Mouse (Mus musculus): Measurements from ENCODE around the gene Sbno2. TPM values are rescaled to one million over a fixed set of nuclear protein-coding genes. Genes with fewer than 3 reads are reported as not detected.

The Sbno2 gene
- polyA plus RNA-seq, 1 experiment from 2014 or later = 16.2 TPM

DNA sequence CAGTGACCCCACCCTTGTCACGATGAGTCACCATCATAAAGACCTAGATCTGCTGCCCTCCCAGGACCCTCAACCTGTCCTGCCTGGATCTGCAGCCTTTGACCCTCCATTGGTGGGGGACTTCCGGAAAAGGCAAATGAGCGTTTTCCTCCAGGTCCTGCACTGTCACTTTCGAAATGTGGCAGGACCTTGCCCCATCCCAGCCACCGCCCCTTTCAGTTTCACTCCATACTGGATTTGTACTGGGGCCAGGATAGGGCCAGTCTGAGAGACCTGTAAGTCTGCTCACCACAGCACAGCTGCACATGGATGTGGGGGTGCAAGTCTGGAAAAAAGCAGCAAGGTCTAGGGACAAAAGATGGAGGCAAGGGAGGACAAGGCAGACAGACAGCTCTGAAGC lies 6.7 kb downstream of the Sbno2 start:
- Histone ChIP-seq H3K4me1 (peaks cover 84% of the 10 kb centered on the region), H3K4me3 (replicated peaks) (no peak overlapping the region), H3K27me3 (no peaks in the 10 kb centered on the region), H3K4me2 (no peak overlapping the region), H3K27ac (no peak overlapping the region), H3K9ac (no peak overlapping the region), H3K9me3 (replicated peaks) (no peaks in the 10 kb centered on the region), H3K36me3 (no peaks in the 10 kb centered on the region)
- 82% methylated on average over 5 of the region's 5 CpGs for WGBS
- ATAC-seq (replicated peaks; ENCODE audit: low FRiP score) = no peak

GRCm38 (mm10) chr10:80097275-80097674 lies 8.1 kb downstream of the Sbno2 start:
- 12% methylated on average over 6 of the region's 7 CpGs for WGBS

GRCm38 (mm10) chr10:80095547-80095946 lies 9.8 kb downstream of the Sbno2 start:
- Histone ChIP-seq H3K9me3 (replicated peaks) (no peaks in the 10 kb centered on the region), H3K36me3 (no peaks in the 10 kb centered on the region), H3K27me3 (no peaks in the 10 kb centered on the region), H3K27ac (peak overlapping the region; percentile 3; the same call in 1 of the 2 replicates), H3K4me2 (no peak overlapping the region), H3K4me3 (replicated peaks) (no peak overlapping the region), H3K9ac (no peak overlapping the region), H3K4me1 (peaks cover 68% of the 10 kb centered on the region)
- no peak for ATAC-seq (replicated peaks; ENCODE audit: low FRiP score)
- 81% methylated on average over 5 of the region's 5 CpGs for WGBS

More at GRCm38 (mm10) chr10:80097275-80097674, 8.1 kb downstream of the Sbno2 start:
- Histone ChIP-seq H3K27me3 (no peaks in the 10 kb centered on the region), H3K27ac (peak overlapping the region; percentile 78), H3K9me3 (replicated peaks) (no peaks in the 10 kb centered on the region), H3K4me3 (replicated peaks) (no peak overlapping the region), H3K4me1 (peaks cover 83% of the 10 kb centered on the region), H3K36me3 (no peaks in the 10 kb centered on the region), H3K9ac (no peak overlapping the region), H3K4me2 (peak overlapping the region; percentile 25)
- ATAC-seq (replicated peaks; ENCODE audit: low FRiP score) = no peak; the same call in 1 of the 2 replicates

DNA sequence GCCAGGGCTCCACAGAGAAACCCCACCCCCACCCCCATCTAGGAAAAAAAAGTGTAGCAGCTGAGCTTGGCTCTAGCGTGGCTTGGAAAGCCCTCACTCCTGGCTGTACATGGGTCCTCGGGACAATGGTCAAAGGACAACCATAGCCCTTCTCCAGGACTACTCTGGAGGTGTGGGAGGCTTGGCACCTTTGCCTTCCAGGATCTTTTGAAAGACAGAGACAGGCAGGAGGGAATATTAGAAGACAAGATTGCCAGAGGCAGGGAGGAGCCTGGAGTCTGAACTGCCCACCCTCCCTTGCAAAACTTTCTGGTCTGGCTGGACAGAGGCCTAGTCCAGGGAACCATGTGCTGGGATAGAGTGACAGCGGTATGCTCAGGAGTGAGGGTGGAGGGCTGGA lies 10.7 kb downstream of the Sbno2 start:
- H3K27ac ChIP-seq = 0 out of 2 replicates have a peak overlapping the region, but pooled peaks have one; percentile 3
- H3K4me1 ChIP-seq = peaks cover 64% of the 10 kb centered on the region
- WGBS = 67% methylated on average over 3 of the region's 3 CpGs
- no peaks in the 10 kb centered on the region for H3K27me3 ChIP-seq
- H3K9me3 ChIP-seq (replicated peaks) = no peaks in the 10 kb centered on the region
- H3K36me3 ChIP-seq = no peaks in the 10 kb centered on the region
- no peak overlapping the region for H3K4me2 ChIP-seq
- no peak for ATAC-seq (replicated peaks; ENCODE audit: low FRiP score)
- H3K9ac ChIP-seq = no peak overlapping the region
- no peak overlapping the region for H3K4me3 ChIP-seq (replicated peaks)

- H3K4me1 ChIP-seq = peaks cover 64% of the 10 kb centered on the region
- 88% methylated on average over 6 of the region's 6 CpGs for WGBS
- ATAC-seq (replicated peaks; ENCODE audit: low FRiP score) = no peak
These were observed 11.3 kb downstream of the Sbno2 start for GRCm38 (mm10) chr10:80094085-80094484.

GRCm38 (mm10) chr10:80092690-80093089 lies 12.7 kb downstream of the Sbno2 start:
- 76% methylated on average over 5 of the region's 5 CpGs for WGBS
- no peak overlapping the region for H3K4me2 ChIP-seq

More at GRCm38 (mm10) chr10:80094085-80094484, 11.3 kb downstream of the Sbno2 start:
- Histone ChIP-seq H3K27me3 (no peaks in the 10 kb centered on the region), H3K9me3 (replicated peaks) (no peaks in the 10 kb centered on the region), H3K36me3 (no peaks in the 10 kb centered on the region), H3K27ac (no peak overlapping the region), H3K4me2 (no peak overlapping the region), H3K9ac (no peak overlapping the region), H3K4me3 (replicated peaks) (no peak overlapping the region)

DNA sequence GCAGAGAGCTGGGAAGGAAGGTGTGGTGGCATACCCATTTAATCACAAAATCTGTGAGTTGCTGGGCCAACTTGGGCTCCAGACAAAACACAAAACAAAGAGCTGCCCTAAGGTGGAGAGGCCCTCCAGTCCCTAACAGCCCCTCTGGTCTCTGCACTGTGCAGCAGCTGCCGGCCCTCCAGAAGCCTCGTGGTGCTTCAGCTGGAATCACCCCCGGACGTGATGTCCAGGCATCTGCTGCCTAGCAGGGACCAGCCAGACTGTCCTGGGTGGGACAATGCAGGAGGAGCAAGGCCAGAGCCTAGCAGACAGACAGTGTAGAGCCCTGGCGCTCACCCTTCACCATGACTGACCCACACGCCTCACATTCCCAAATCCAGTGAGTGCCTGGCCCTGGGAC lies 13.8 kb downstream of the Sbno2 start:
- Histone ChIP-seq H3K27me3 (no peaks in the 10 kb centered on the region), H3K9ac (no peak overlapping the region), H3K4me3 (replicated peaks) (no peak overlapping the region), H3K4me2 (no peak overlapping the region), H3K4me1 (peaks cover 46% of the 10 kb centered on the region), H3K9me3 (replicated peaks) (no peaks in the 10 kb centered on the region), H3K36me3 (no peaks in the 10 kb centered on the region), H3K27ac (no peak overlapping the region)
- WGBS = 91% methylated on average over 6 of the region's 6 CpGs
- no peak for ATAC-seq (replicated peaks; ENCODE audit: low FRiP score)

More at GRCm38 (mm10) chr10:80092690-80093089, 12.7 kb downstream of the Sbno2 start:
- no peaks in the 10 kb centered on the region for H3K9me3 ChIP-seq (replicated peaks)
- H3K27me3 ChIP-seq = no peaks in the 10 kb centered on the region
- H3K27ac ChIP-seq = no peak overlapping the region
- H3K4me3 ChIP-seq (replicated peaks) = no peak overlapping the region
- H3K36me3 ChIP-seq = no peaks in the 10 kb centered on the region
- ATAC-seq (replicated peaks; ENCODE audit: low FRiP score) = no peak
- H3K4me1 ChIP-seq = peaks cover 53% of the 10 kb centered on the region
- H3K9ac ChIP-seq = no peak overlapping the region

DNA sequence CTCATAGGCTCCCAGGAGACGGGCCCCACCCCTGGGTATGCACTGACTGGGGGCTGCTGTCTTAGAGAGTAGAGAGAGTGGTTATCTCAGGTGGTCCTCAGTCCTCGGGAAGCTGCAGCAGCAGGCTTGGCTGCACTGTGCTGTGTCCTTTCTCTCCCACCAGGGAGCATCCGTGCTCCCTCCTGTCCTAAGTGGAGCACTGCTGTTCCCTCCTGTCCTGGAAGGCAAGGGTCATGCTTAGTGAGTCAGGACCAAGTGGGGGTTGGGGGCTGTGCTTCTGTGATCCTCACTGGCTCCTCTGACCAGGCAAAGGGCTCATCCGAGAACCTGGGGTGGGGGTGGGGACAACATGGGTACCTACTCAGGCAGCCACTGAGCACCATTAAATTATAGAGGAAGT lies 16.2 kb downstream of the Sbno2 start:
- H3K27me3 ChIP-seq = no peaks in the 10 kb centered on the region
- peaks cover 15% of the 10 kb centered on the region for H3K36me3 ChIP-seq
- H3K4me3 ChIP-seq (replicated peaks) = no peak overlapping the region
- 43% methylated on average over 4 of the region's 4 CpGs for WGBS
- no peaks in the 10 kb centered on the region for H3K9me3 ChIP-seq (replicated peaks)
- 0 out of 2 replicates have a peak, but pooled peaks have one; percentile 5 for ATAC-seq (replicated peaks; ENCODE audit: low FRiP score)
- no peak overlapping the region for H3K4me2 ChIP-seq
- H3K27ac ChIP-seq = 0 out of 2 replicates have a peak overlapping the region, but pooled peaks have one; percentile 18
- H3K4me1 ChIP-seq = peaks cover 43% of the 10 kb centered on the region
- H3K9ac ChIP-seq = no peak overlapping the region

DNA sequence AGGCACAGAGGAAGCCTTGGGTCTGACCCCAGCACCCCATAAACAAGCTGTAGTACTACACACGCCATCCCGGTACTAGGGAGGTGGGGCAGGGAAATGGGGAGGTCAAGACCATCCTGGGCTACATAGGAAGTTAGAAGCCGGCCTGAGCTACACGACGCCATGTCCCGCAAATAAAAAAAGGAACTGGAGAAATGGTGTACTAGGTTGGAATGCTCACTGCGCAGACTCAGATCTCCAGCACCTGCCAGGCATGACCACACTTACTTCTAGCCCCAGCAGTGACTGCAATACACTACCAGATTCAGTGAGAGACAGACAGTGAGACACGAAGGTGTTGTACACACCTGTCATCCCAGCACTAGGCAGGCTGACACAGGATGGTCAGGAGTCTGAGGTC lies 17.9 kb downstream of the Sbno2 start:
- H3K9me3 ChIP-seq (replicated peaks) = no peaks in the 10 kb centered on the region
- no peak overlapping the region for H3K4me2 ChIP-seq
- no peaks in the 10 kb centered on the region for H3K27me3 ChIP-seq
- H3K4me1 ChIP-seq = peaks cover 33% of the 10 kb centered on the region
- H3K9ac ChIP-seq = no peak overlapping the region
- ATAC-seq (replicated peaks; ENCODE audit: low FRiP score) = no peak
- WGBS = 85% methylated on average over 8 of the region's 8 CpGs
- peaks cover 31% of the 10 kb centered on the region for H3K36me3 ChIP-seq
- 0 out of 2 replicates have a peak overlapping the region, but pooled peaks have one; percentile 9 for H3K27ac ChIP-seq
- H3K4me3 ChIP-seq (replicated peaks) = no peak overlapping the region

- H3K9me3 ChIP-seq (replicated peaks) = no peaks in the 10 kb centered on the region
- WGBS = 66% methylated on average over 3 of the region's 3 CpGs
- peaks cover 37% of the 10 kb centered on the region for H3K36me3 ChIP-seq
- ATAC-seq (replicated peaks; ENCODE audit: low FRiP score) = no peak
- H3K4me2 ChIP-seq = no peak overlapping the region
- no peak overlapping the region for H3K4me3 ChIP-seq (replicated peaks)
- H3K4me1 ChIP-seq = peaks cover 33% of the 10 kb centered on the region
- no peak overlapping the region for H3K27ac ChIP-seq
- no peak overlapping the region for H3K9ac ChIP-seq
- no peaks in the 10 kb centered on the region for H3K27me3 ChIP-seq
These were observed 18.5 kb downstream of the Sbno2 start for GRCm38 (mm10) chr10:80086847-80087246.

DNA sequence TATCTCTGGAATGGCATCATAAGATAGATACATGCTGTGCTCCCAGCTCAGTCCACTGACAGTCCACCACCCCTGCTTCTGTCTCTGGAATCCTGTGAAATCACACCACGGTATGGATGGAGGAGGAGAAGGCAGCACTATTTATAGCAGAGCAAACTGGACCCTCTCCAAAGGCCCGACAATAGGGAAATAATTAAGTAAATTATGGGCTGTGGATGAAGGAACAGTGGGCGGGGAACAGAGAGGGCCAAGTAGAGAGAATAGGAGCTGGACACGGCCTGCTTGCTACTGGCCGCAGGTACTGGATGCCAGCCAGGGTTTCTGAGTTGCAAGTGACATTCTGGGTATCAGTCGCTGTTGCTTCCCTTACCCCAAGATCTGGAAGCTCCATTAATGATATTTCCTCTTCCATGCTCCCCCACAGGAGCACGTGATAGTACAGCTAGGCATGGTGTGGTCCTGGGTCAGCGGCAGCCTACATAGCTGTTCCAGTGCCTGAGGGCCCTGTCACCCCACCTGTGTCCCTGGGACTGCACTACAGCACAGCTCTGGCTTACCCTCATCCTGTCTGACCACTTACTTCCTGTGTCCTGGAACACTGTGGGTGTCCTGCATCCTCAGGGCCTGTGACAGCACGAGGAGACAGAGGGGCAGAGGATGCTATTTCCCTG lies 20.4 kb downstream of the Sbno2 start:
- H3K9me3 ChIP-seq (replicated peaks) = no peaks in the 10 kb centered on the region
- H3K9ac ChIP-seq = no peak overlapping the region
- peaks cover 55% of the 10 kb centered on the region for H3K36me3 ChIP-seq
- 49% methylated on average over 9 of the region's 9 CpGs for WGBS
- H3K4me1 ChIP-seq = peaks cover 33% of the 10 kb centered on the region
- H3K4me2 ChIP-seq = no peak overlapping the region
- H3K27ac ChIP-seq = peak overlapping the region; percentile 77
- no peak overlapping the region for H3K4me3 ChIP-seq (replicated peaks)
- no peaks in the 10 kb centered on the region for H3K27me3 ChIP-seq
- ATAC-seq (replicated peaks; ENCODE audit: low FRiP score) = peak; percentile 43; the same call in 1 of the 2 replicates

- Histone ChIP-seq H3K9me3 (replicated peaks) (no peaks in the 10 kb centered on the region), H3K27ac (no peak overlapping the region), H3K27me3 (no peaks in the 10 kb centered on the region), H3K4me2 (no peak overlapping the region), H3K36me3 (peaks cover 72% of the 10 kb centered on the region), H3K4me3 (replicated peaks) (no peak overlapping the region), H3K4me1 (peaks cover 20% of the 10 kb centered on the region), H3K9ac (no peak overlapping the region)
- ATAC-seq (replicated peaks; ENCODE audit: low FRiP score) = no peak
- 76% methylated on average over 3 of the region's 3 CpGs for WGBS
These were observed 24.3 kb downstream of the Sbno2 start for GRCm38 (mm10) chr10:80081075-80081474.

Data from kidney, embryonic 15.5 days (tissue).